Mouse (Mus musculus): Measurements from ENCODE around the gene Med29. TPM values are rescaled to one million over a fixed set of nuclear protein-coding genes. Genes with fewer than 3 reads are reported as not detected.

Med29 gene
- total RNA-seq, 1 experiment: 50.8 TPM

DNA sequence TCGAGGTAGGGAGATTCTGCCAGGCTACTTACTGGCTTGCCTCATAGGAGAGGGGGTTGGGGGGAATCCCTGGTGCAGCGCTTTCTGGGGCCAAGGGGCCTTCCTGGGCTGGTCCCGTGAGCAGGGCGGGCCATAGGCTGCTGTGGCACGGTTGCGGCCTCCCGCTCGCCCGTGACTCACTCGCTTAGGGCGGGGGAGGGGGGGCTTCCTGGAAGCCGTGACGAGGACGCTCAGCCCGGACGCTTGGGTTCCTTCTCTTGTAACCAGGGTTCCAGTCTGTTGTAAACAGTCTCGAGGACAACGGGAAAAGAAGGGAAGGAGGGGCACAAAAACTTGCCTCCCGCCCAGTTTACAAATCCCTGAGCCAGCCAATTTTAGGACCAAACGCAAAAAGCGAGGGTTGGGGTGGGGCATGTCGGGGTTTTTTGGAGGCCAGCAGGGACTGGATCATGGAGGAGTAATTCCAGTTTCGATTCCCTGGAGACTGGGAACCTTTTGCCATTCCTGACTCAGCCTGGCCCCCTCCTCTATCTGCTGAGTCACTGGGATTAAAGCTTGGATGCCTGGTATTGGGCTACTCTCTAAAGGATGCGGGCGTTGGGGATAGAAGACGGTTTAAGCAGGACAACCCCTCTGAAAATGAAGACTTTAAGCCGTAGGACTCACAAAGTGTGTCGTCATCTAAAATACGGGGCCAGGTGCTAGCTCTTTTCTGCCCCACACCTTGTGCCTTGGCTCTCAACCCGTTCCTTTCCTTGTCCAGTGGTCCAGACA, 11.3 kb downstream of the Med29 start:
- peaks cover 10% of the 10 kb centered on the region for H3K36me3 ChIP-seq (ENCODE audit: control insufficient read depth, insufficient read depth, low read length, poor library complexity, severe bottlenecking)
- peak overlapping the region; percentile 95 for H3K27ac ChIP-seq (ENCODE audit: insufficient read depth, low read depth, low read length, poor library complexity, severe bottlenecking)
- H3K9ac ChIP-seq (ENCODE audit: insufficient read depth, low read depth, low read length, poor library complexity, severe bottlenecking): peak overlapping the region; percentile 84
- in situ Hi-C loops (cut with MboI; ENCODE audit: low sequenced_read_pairs in 2 of 2, unreplicated experiment in 2 of 2): no loop called here
- peak; percentile 30 for DNase-seq (ENCODE audit: low read depth, low spot score)
- H3K4me3 ChIP-seq (ENCODE audit: insufficient read depth in 1 of 2, low read depth in 1 of 2, low read length in 2 of 2, poor library complexity in 1 of 2, severe bottlenecking in 1 of 2): peak overlapping the region; percentile 61 to 68
- TF ChIP-seq MAFK (IDR thresholded peaks at IDR 0.05; ENCODE audit: insufficient read depth, low read depth, low read length): peak; percentile 87
- TF ChIP-seq ZC3H11A (IDR thresholded peaks at IDR 0.05; ENCODE audit: borderline replicate concordance, low read depth, low read length): no peak
- no peak for TF ChIP-seq CHD2 (IDR thresholded peaks at IDR 0.05; ENCODE audit: low read depth, low read length)
- peaks cover 15 to 23% of the 10 kb centered on the region in 2 experiments; a peak in 3 of 4 replicates for H3K4me1 ChIP-seq (ENCODE audit: control insufficient read depth in 2 of 2, insufficient read depth in 2 of 2, low read length in 2 of 2, poor library complexity in 1 of 2)
- H3K9me3 ChIP-seq (ENCODE audit: control insufficient read depth, insufficient read depth, low read depth, low read length): no peaks in the 10 kb centered on the region

- peak within 1 kb of the TSS; percentile 95 for H3K27ac ChIP-seq (ENCODE audit: insufficient read depth, low read depth, low read length, poor library complexity, severe bottlenecking)
- no peak for DNase-seq (ENCODE audit: low read depth, low spot score)
- peaks cover 15 to 21% of the 10 kb centered on the region in 2 experiments; a peak in 3 of 4 replicates for H3K4me1 ChIP-seq (ENCODE audit: control insufficient read depth in 2 of 2, insufficient read depth in 2 of 2, low read length in 2 of 2, poor library complexity in 1 of 2)
- in situ Hi-C loops (cut with MboI; ENCODE audit: low sequenced_read_pairs in 2 of 2, unreplicated experiment in 2 of 2): no loop called here
- TF ChIP-seq ZC3H11A (IDR thresholded peaks at IDR 0.05; ENCODE audit: borderline replicate concordance, low read depth, low read length): no peak
- peak; percentile 47; the same call in 1 of the 2 replicates for TF ChIP-seq ZNF384 (IDR thresholded peaks at IDR 0.05; ENCODE audit: low read depth, low read length)
- no peak for TF ChIP-seq HCFC1 (IDR thresholded peaks at IDR 0.05; ENCODE audit: borderline replicate concordance, insufficient read depth, low read length)
- TF ChIP-seq MAFK (IDR thresholded peaks at IDR 0.05; ENCODE audit: insufficient read depth, low read depth, low read length): no peak
- no peak for TF ChIP-seq CHD2 (IDR thresholded peaks at IDR 0.05; ENCODE audit: low read depth, low read length)
- no peaks in the 10 kb centered on the region for H3K9me3 ChIP-seq (ENCODE audit: control insufficient read depth, insufficient read depth, low read depth, low read length)
- peak within 1 kb of the TSS; percentile 85 for H3K9ac ChIP-seq (ENCODE audit: insufficient read depth, low read depth, low read length, poor library complexity, severe bottlenecking)
- peaks cover 10% of the 10 kb centered on the region for H3K36me3 ChIP-seq (ENCODE audit: control insufficient read depth, insufficient read depth, low read length, poor library complexity, severe bottlenecking)
- H3K4me3 ChIP-seq (ENCODE audit: insufficient read depth in 1 of 2, low read depth in 1 of 2, low read length in 2 of 2, poor library complexity in 1 of 2, severe bottlenecking in 1 of 2): peak within 1 kb of the TSS; percentile 76 to 87
Measured at GRCm38 (mm10) chr7:28380237-28381016, 12.1 kb downstream of the Med29 start, which contains the start of gene Zfp36. Zfp36 (minus strand) TSS chr7:28380253.

- peak; percentile 87 for DNase-seq (ENCODE audit: low read depth, low spot score)
- H3K9me3 ChIP-seq (ENCODE audit: control insufficient read depth, insufficient read depth, low read depth, low read length): no peaks in the 10 kb centered on the region
- TF ChIP-seq MAFK (IDR thresholded peaks at IDR 0.05; ENCODE audit: insufficient read depth, low read depth, low read length) (no peak), ZC3H11A (IDR thresholded peaks at IDR 0.05; ENCODE audit: borderline replicate concordance, low read depth, low read length) (no peak), CHD2 (IDR thresholded peaks at IDR 0.05; ENCODE audit: low read depth, low read length) (peak; percentile 70; the same call in 1 of the 2 replicates), HCFC1 (IDR thresholded peaks at IDR 0.05; ENCODE audit: borderline replicate concordance, insufficient read depth, low read length) (peak; percentile 62; the same call in 1 of the 2 replicates), ZNF384 (IDR thresholded peaks at IDR 0.05; ENCODE audit: low read depth, low read length) (no peak)
- in situ Hi-C loops (cut with MboI; ENCODE audit: low sequenced_read_pairs in 2 of 2, unreplicated experiment in 2 of 2): no loop called here
- H3K27ac ChIP-seq (ENCODE audit: insufficient read depth, low read depth, low read length, poor library complexity, severe bottlenecking): peak overlapping the region; percentile 73
- H3K36me3 ChIP-seq (ENCODE audit: control insufficient read depth, insufficient read depth, low read length, poor library complexity, severe bottlenecking): peaks cover 10% of the 10 kb centered on the region
- peak overlapping the region; percentile 85 for H3K9ac ChIP-seq (ENCODE audit: insufficient read depth, low read depth, low read length, poor library complexity, severe bottlenecking)
- peak overlapping the region; percentile 76 to 87 for H3K4me3 ChIP-seq (ENCODE audit: insufficient read depth in 1 of 2, low read depth in 1 of 2, low read length in 2 of 2, poor library complexity in 1 of 2, severe bottlenecking in 1 of 2)
- H3K4me1 ChIP-seq (ENCODE audit: control insufficient read depth in 2 of 2, insufficient read depth in 2 of 2, low read length in 2 of 2, poor library complexity in 1 of 2): peaks cover 15 to 22% of the 10 kb centered on the region in 2 experiments; a peak in 3 of 4 replicates
Measured at GRCm38 (mm10) chr7:28378769-28379651, 13.5 kb downstream of the Med29 start.

All from ES-E14 (cell line).